Mouse (Mus musculus): Measurements from ENCODE around the gene Svop.

DNA sequence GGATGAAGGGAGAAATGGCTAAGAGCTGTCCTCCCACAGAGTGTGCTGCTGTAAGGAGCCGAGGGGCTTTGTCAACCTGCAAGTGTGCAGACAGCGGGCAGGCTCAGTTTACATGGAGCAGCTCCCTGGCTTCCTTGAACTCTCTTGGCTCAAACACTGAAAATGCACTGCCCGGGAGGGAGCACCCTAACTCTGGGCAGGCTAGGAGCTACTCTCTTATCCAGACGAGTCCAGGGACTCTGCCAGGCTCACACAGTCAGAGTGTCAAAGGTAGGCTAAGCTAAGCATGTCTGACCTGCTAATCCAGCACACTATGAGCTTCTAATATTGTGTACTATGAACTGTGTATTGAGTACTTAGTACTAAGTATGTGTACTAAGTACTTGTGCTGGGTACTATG is 84.4 kb downstream of the Svop start:
- no peak for TF ChIP-seq ETS1 (conservative IDR thresholded peaks at IDR 0.05; ENCODE audit: low read depth, low read length)
- TF ChIP-seq ELF1 (IDR thresholded peaks at IDR 0.05; ENCODE audit: low read depth, low read length) = no peak
- no peak for TF ChIP-seq EP300 (IDR thresholded peaks at IDR 0.05; ENCODE audit: low read length)
- TF ChIP-seq MXI1 (IDR thresholded peaks at IDR 0.05; ENCODE audit: low read depth, low read length) = no peak
- no peak for TF ChIP-seq CTCF (conservative IDR thresholded peaks at IDR 0.05 in 1 of 2, IDR thresholded peaks at IDR 0.05 in 1 of 2; ENCODE audit: low read depth in 2 of 2, low read length in 2 of 2)
- TF ChIP-seq E2F4 (IDR thresholded peaks at IDR 0.05; ENCODE audit: insufficient replicate concordance, low read depth, low read length) = no peak
- no peak for TF ChIP-seq USF1 (IDR thresholded peaks at IDR 0.05; ENCODE audit: low read depth, low read length)
